Mouse (Mus musculus) intestine, embryonic 15.5 days (tissue): ENCODE measurements around the gene Lix1. TPM values are rescaled to one million over a fixed set of nuclear protein-coding genes. Genes with fewer than 3 reads are reported as not detected.

Experiments used
- ATAC-seq: fragments of 200-750 bp; cut with Nextera tagmentation; 2 replicates; pipeline ENCODE4 v1.8.0; 2017; ENCODE audit warnings: moderate TSS enrichment, moderate library complexity
- H3K27ac ChIP-seq: fragments of 300-500 bp; sonication (generic); 2 replicates; pipeline ENCODE4 v1.5.1; 2015; ENCODE audit warnings: mild to moderate bottlenecking, inconsistent platforms
- H3K27me3 ChIP-seq: fragments of 300-500 bp; sonication (generic); replicated peaks from 2 replicates; pipeline ENCODE4 v1.6.1; 2015; ENCODE audit warnings: inconsistent platforms
- H3K36me3 ChIP-seq: fragments of 300-500 bp; sonication (generic); 2 replicates; pipeline ENCODE4 v1.6.1; 2015; ENCODE audit warnings: inconsistent platforms
- H3K4me1 ChIP-seq: fragments of 300-500 bp; sonication (generic); replicated peaks from 2 replicates; pipeline ENCODE4 v1.6.1; 2015; ENCODE audit warnings: inconsistent platforms
- H3K4me2 ChIP-seq: fragments of 300-500 bp; sonication (generic); replicated peaks from 2 replicates; pipeline ENCODE4 v1.6.1; 2015; ENCODE audit warnings: mild to moderate bottlenecking, inconsistent platforms
- H3K4me3 ChIP-seq: fragments of 300-500 bp; sonication (generic); replicated peaks from 2 replicates; pipeline ENCODE4 v1.5.1; 2015; ENCODE audit warnings: inconsistent platforms
- H3K9ac ChIP-seq: fragments of 300-500 bp; sonication (generic); 2 replicates; pipeline ENCODE4 v1.6.1; 2015; ENCODE audit warnings: inconsistent platforms
- H3K9me3 ChIP-seq: fragments of 300-500 bp; sonication (generic); 2 replicates; pipeline ENCODE4 v1.6.1; 2016; ENCODE audit warnings: inconsistent platforms
- WGBS: fragments of 180-500 bp; shearing (Covaris S2); methylation state at CpG from one replicate; pipeline ENCODE4 v1.1.7; 2015; 5-methylcytosine and 5-hydroxymethylcytosine counted together
- polyA plus RNA-seq: library from polyadenylated mRNA; unstranded; fragments of >200 nt; fragmentation: Nextera tagmentation; extraction: Ambion mirVana; gene quantifications from 2 replicates; pipeline ENCODE4 v1.2.1, GENCODE M21; 2015

The Lix1 gene
- polyA plus RNA-seq, result 4.2 and 4.7 TPM in 2 replicates

- H3K4me1 ChIP-seq, result no peaks in the 10 kb centered on the region
- ATAC-seq, result peak; percentile 82
- 35% methylated on average over 6 of the region's 6 CpGs for WGBS
- H3K36me3 ChIP-seq, result no peaks in the 10 kb centered on the region
- H3K27ac ChIP-seq, result no peak within 1 kb of the TSS
- H3K4me2 ChIP-seq, result no peak within 1 kb of the TSS; the same call in 1 of the 2 replicates
- no peaks in the 10 kb centered on the region for H3K27me3 ChIP-seq
- H3K9me3 ChIP-seq, result no peaks in the 10 kb centered on the region
- no peak within 1 kb of the TSS for H3K4me3 ChIP-seq
- H3K9ac ChIP-seq, result no peak within 1 kb of the TSS
Observed at GRCm38 (mm10) chr17:17402222-17403004, at the start of gene Lix1. Gene Lix1 (plus strand): TSS chr17:17402672.

- ATAC-seq, result no peak; the same call in 1 of the 2 replicates
Observed at GRCm38 (mm10) chr17:17373550-17373917, 28.9 kb upstream of the Lix1 start.

GRCm38 (mm10) chr17:17373918-17374910 lies 28.3 kb upstream of the Lix1 start, which contains the start of gene Riok2:
Gene Riok2 (plus strand): TSS chr17:17374309.
- Histone ChIP-seq H3K4me3 (peak within 1 kb of the TSS; percentile 72), H3K27me3 (no peaks in the 10 kb centered on the region), H3K9ac (peak within 1 kb of the TSS; percentile 76), H3K4me1 (no peaks in the 10 kb centered on the region), H3K27ac (peak within 1 kb of the TSS; percentile 93), H3K36me3 (no peaks in the 10 kb centered on the region), H3K4me2 (peak within 1 kb of the TSS; percentile 72), H3K9me3 (no peaks in the 10 kb centered on the region)
- WGBS, result under 1% methylated on average over 48 of the region's 48 CpGs
- peak; percentile 98 for ATAC-seq

More at GRCm38 (mm10) chr17:17373550-17373917, 28.9 kb upstream of the Lix1 start:
- Histone ChIP-seq H3K4me3 (peak overlapping the region; percentile 72), H3K4me2 (peak overlapping the region; percentile 72), H3K9me3 (no peaks in the 10 kb centered on the region), H3K36me3 (no peaks in the 10 kb centered on the region), H3K27me3 (no peaks in the 10 kb centered on the region), H3K27ac (peak overlapping the region; percentile 93), H3K4me1 (no peaks in the 10 kb centered on the region), H3K9ac (peak overlapping the region; percentile 76)
- WGBS, result 5% methylated on average over 6 of the region's 6 CpGs

GRCm38 (mm10) chr17:17375581-17375980 lies 26.9 kb upstream of the Lix1 start:
- Histone ChIP-seq H3K4me3 (peak overlapping the region; percentile 72), H3K4me2 (peak overlapping the region; percentile 72), H3K27me3 (no peaks in the 10 kb centered on the region), H3K9me3 (no peaks in the 10 kb centered on the region), H3K36me3 (no peaks in the 10 kb centered on the region), H3K9ac (no peak overlapping the region), H3K4me1 (no peaks in the 10 kb centered on the region), H3K27ac (no peak overlapping the region)
- 88% methylated on average over 3 of the region's 3 CpGs for WGBS
- ATAC-seq, result no peak

DNA sequence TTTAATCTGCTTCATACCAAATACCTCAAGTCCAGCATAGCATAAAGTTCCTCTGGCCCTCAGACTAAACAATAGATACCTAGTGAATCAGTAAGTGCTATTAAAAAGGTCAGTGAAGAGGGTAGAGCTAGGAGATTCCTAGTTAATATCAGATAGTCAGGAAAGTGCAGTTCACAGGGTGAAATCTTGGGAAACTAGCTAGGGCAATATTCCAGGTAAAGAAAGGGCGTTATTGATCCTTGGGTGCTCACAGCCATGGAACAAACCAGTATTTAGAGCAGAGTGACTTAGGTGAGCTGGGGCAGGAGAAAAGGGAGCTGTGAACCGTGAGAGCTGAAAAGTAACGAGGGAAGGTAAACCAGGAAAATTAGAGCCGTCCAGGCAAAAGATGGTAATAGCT lies 18.8 kb upstream of the Lix1 start:
- Histone ChIP-seq H3K36me3 (peaks cover 15% of the 10 kb centered on the region), H3K9ac (no peak overlapping the region), H3K27me3 (no peaks in the 10 kb centered on the region), H3K4me1 (no peaks in the 10 kb centered on the region), H3K9me3 (no peaks in the 10 kb centered on the region), H3K4me2 (no peak overlapping the region), H3K4me3 (no peak overlapping the region), H3K27ac (no peak overlapping the region)
- WGBS, result 92% methylated on average over 4 of the region's 4 CpGs
- no peak for ATAC-seq

DNA sequence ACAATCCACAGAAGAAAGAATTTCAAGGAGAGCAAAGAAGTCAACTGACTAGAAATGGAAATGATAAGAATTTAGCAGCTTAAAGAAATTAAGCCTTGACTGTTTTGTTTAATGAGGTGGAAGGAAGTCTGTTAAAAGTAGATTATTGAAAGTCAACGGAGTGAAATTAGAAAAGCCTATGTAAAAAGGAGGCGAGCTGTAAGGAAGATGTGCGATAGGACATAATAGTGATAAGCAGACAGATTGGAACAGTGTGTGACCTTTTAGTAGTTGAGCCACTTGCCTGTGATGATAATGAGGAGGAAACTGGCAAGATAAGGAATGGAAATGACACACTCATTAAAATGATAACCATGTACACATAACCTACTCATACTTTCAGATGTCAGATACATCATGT lies 18.0 kb upstream of the Lix1 start:
- Histone ChIP-seq H3K27me3 (no peaks in the 10 kb centered on the region), H3K4me1 (no peaks in the 10 kb centered on the region), H3K4me2 (no peak overlapping the region), H3K9me3 (no peaks in the 10 kb centered on the region), H3K4me3 (no peak overlapping the region), H3K9ac (no peak overlapping the region), H3K36me3 (peaks cover 15% of the 10 kb centered on the region), H3K27ac (no peak overlapping the region)
- WGBS, result 90% methylated on average over 3 of the region's 3 CpGs
- no peak for ATAC-seq

DNA sequence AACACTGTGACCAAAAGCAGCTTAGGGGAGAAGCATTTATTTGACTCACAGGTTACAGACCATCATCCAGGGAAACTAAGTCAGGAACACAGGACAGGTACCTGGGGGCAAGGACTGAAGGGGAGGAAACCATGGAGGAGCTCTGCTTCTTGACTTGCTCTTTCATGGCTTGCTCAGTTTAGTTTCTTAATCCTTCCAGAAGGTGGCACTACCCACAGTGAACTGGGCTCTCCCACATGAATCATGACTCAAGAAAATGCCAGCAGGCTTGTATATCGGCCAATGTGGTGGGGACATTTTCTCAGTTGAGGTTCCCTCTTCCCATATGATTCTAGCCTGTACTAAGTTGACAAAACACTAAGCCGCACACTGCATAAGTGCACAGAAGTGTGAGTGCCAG lies 16.4 kb upstream of the Lix1 start:
- Histone ChIP-seq H3K36me3 (peaks cover 20% of the 10 kb centered on the region), H3K4me2 (no peak overlapping the region), H3K9me3 (no peaks in the 10 kb centered on the region), H3K27ac (no peak overlapping the region), H3K4me3 (no peak overlapping the region), H3K9ac (no peak overlapping the region), H3K27me3 (no peaks in the 10 kb centered on the region), H3K4me1 (no peaks in the 10 kb centered on the region)
- ATAC-seq, result no peak
- WGBS, result 82% methylated on average over 2 of the region's 2 CpGs

DNA sequence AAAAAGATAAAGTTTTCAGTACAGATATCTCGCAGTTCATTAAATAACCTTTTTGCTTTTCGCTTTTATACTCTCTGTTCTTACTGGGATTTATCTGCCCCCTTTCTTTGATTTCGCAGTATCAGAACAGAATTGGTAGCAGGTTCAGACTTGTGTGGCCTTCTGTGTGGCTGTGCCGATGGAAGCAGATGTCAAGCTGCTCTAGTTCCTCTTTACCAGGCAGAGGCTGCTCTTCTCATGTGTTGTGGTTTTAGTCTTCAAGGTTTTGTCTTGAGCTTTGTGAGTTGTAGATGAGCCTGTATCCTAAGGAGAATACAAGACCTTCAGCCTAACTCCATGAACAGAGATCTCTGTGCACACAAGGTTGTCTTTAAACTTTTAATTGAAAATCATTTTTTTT lies 10.6 kb upstream of the Lix1 start:
- Histone ChIP-seq H3K4me1 (no peaks in the 10 kb centered on the region), H3K4me2 (no peak overlapping the region), H3K9ac (no peak overlapping the region), H3K36me3 (peaks cover 14% of the 10 kb centered on the region), H3K9me3 (no peaks in the 10 kb centered on the region), H3K27ac (no peak overlapping the region), H3K4me3 (no peak overlapping the region), H3K27me3 (no peaks in the 10 kb centered on the region)
- no peak for ATAC-seq
- 93% methylated on average over 4 of the region's 4 CpGs for WGBS

- ATAC-seq, result no peak
- no peaks in the 10 kb centered on the region for H3K9me3 ChIP-seq
- H3K27ac ChIP-seq, result no peak overlapping the region
- no peaks in the 10 kb centered on the region for H3K4me1 ChIP-seq
- no peak overlapping the region for H3K9ac ChIP-seq
- H3K4me3 ChIP-seq, result no peak overlapping the region
- 67% methylated on average over 7 of the region's 7 CpGs for WGBS
- H3K4me2 ChIP-seq, result no peak overlapping the region
- no peaks in the 10 kb centered on the region for H3K27me3 ChIP-seq
- 0 out of 2 replicates have a peak, but pooled peaks cover 9% of the 10 kb centered on the region for H3K36me3 ChIP-seq
Observed at GRCm38 (mm10) chr17:17392863-17393262, 9.6 kb upstream of the Lix1 start.

- Histone ChIP-seq H3K27ac (no peak overlapping the region), H3K4me1 (no peaks in the 10 kb centered on the region), H3K9me3 (no peaks in the 10 kb centered on the region), H3K36me3 (0 out of 2 replicates have a peak, but pooled peaks cover 9% of the 10 kb centered on the region), H3K9ac (no peak overlapping the region), H3K27me3 (no peaks in the 10 kb centered on the region), H3K4me2 (no peak overlapping the region), H3K4me3 (no peak overlapping the region)
- 83% methylated on average over 6 of the region's 6 CpGs for WGBS
- no peak for ATAC-seq
Observed at GRCm38 (mm10) chr17:17393300-17393699, 9.2 kb upstream of the Lix1 start.

DNA sequence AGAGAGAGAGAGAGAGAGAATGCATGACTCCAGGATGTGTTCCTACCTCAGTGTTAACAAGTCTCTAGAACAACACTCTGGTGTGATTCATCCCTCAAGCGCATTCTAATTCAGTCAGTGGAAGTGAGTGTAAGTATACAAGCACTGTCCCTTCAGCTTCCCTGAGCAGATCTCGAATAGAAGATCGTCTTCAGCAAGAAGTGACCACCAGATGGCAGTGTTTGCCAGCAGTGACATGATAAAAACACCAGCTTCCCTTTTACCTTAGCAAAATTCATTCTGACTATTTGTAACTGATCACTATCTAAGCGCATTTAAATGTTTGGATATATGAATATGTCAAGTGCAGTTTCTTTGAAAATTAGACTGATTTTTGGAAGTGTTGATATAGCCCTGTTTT lies 8.1 kb upstream of the Lix1 start:
- H3K4me2 ChIP-seq, result no peak overlapping the region
- 0 out of 2 replicates have a peak, but pooled peaks cover 9% of the 10 kb centered on the region for H3K36me3 ChIP-seq
- no peak overlapping the region for H3K4me3 ChIP-seq
- no peaks in the 10 kb centered on the region for H3K4me1 ChIP-seq
- no peaks in the 10 kb centered on the region for H3K27me3 ChIP-seq
- 0 out of 2 replicates have a peak, but pooled peaks have one; percentile 61 for ATAC-seq
- WGBS, result 31% methylated on average over 4 of the region's 4 CpGs
- H3K9me3 ChIP-seq, result no peaks in the 10 kb centered on the region
- H3K9ac ChIP-seq, result no peak overlapping the region
- no peak overlapping the region for H3K27ac ChIP-seq

DNA sequence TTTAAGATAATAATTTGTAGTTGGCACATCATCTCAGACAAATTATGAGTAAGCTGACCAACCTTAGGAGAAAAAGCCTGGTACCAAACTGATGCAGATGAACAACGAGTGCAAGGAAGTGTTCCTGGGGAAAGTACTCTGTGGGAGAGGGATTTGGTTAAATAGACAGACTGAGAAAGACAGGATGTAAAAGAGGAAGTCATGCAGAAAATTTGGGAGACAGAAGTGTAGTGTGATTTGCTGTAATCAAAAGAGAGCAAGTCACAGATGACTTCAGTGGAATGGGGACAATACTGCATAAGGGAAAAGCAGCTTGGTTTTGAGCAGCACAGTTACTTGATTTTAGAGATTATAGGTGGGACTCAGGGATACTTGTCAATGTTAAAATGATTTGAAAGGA lies 5.6 kb upstream of the Lix1 start:
- no peak overlapping the region for H3K4me2 ChIP-seq
- ATAC-seq, result no peak
- no peak overlapping the region for H3K4me3 ChIP-seq
- 75% methylated on average over 1 of the region's 1 CpGs for WGBS
- H3K36me3 ChIP-seq, result 0 out of 2 replicates have a peak, but pooled peaks cover 2% of the 10 kb centered on the region
- no peaks in the 10 kb centered on the region for H3K4me1 ChIP-seq
- no peak overlapping the region for H3K27ac ChIP-seq
- no peaks in the 10 kb centered on the region for H3K27me3 ChIP-seq
- H3K9ac ChIP-seq, result no peak overlapping the region
- no peaks in the 10 kb centered on the region for H3K9me3 ChIP-seq
